Mouse (Mus musculus) kidney, postnatal 4 days (tissue): ENCODE measurements around the gene Ptprcap.

Experiments
- DNase-seq, 2 experiments: peaks; one replicate each; pipeline ENCODE4 v3.0.0; 2021; ENCODE audit warnings: mixed read lengths in 2 of 2

The Ptprcap gene

GRCm38 (mm10) chr19:4194776-4195650 lies 41.6 kb downstream of the Ptprcap start:
- peak in 1 of 2 experiments; percentile 15 for DNase-seq

- peak in 1 of 2 experiments; percentile 9 for DNase-seq
Measured at GRCm38 (mm10) chr19:4196048-4196447, 42.6 kb downstream of the Ptprcap start.

GRCm38 (mm10) chr19:4196548-4196947 lies 43.1 kb downstream of the Ptprcap start:
- DNase-seq: peak; percentile 43 to 54

- no peak for DNase-seq
Measured at GRCm38 (mm10) chr19:4197180-4197579, 43.8 kb downstream of the Ptprcap start.

- DNase-seq: peak; percentile 97 to 98
Measured at GRCm38 (mm10) chr19:4201291-4201909, 48.0 kb downstream of the Ptprcap start, which contains the start of gene Rad9a. Gene Rad9a, minus strand, starts transcription at chr19:4201662.

- no peak for DNase-seq
Measured at GRCm38 (mm10) chr19:4202149-4202548, 48.7 kb downstream of the Ptprcap start.

- DNase-seq: no peak
Measured at GRCm38 (mm10) chr19:4203148-4203547, 49.7 kb downstream of the Ptprcap start.

- peak in 1 of 2 experiments; percentile 9 for DNase-seq
Measured at GRCm38 (mm10) chr19:4203604-4204326, 50.4 kb downstream of the Ptprcap start.

GRCm38 (mm10) chr19:4204889-4205288 lies 51.5 kb downstream of the Ptprcap start:
- peak in 1 of 2 experiments; percentile 10 for DNase-seq
